8 mouse cellular contexts compared by ENCODE assay signal in genomic region chr13:43094365-43094764, GRCm38 (mm10).
DNase-seq lines count a peak whose midpoint lies in the region; ATAC-seq lines count a peak whose summit lies in the region.

No protein-coding gene starts in this region.

- H3K4me2 ChIP-seq in hindbrain, embryonic 15.5 days: no peak overlapping the region

- DNase-seq in adrenal gland, adult (ENCODE audit: inconsistent age in 2 of 2, low spot score in 1 of 2): peak; percentile 13 to 71
- no peak for DNase-seq in adrenal gland, adult 8-10 months
- peak; percentile 14 for DNase-seq in ovary, postnatal 10 days (ENCODE audit: low spot score)
- DNase-seq in ovary, adult 18-20 months (ENCODE audit: low spot score): no peak
- DNase-seq in embryo, embryonic 11 days: peak; percentile 54
- peak; percentile 64 for DNase-seq in lung, postnatal 10 days
- DNase-seq in thymus, postnatal 25 days: peak; percentile 22

- H3K36me3 ChIP-seq in hindbrain, embryonic 15.5 days: peaks cover 10% of the 10 kb centered on the region; the same call in 1 of the 2 replicates

- H3K4me1 ChIP-seq in hindbrain, embryonic 15.5 days (replicated peaks): 0 out of 2 replicates have a peak, but pooled peaks cover 7% of the 10 kb centered on the region

- ATAC-seq in hindbrain, embryonic 15.5 days (ENCODE audit: low FRiP score, low read depth): 0 out of 2 replicates have a peak, but pooled peaks have one; percentile 40

- H3K27me3 ChIP-seq in hindbrain, embryonic 15.5 days: no peaks in the 10 kb centered on the region

- H3K4me3 ChIP-seq in hindbrain, embryonic 15.5 days: no peak overlapping the region

- 46% methylated on average over 7 of the region's 7 CpGs for whole genome bisulfite sequencing in hindbrain, embryonic 15.5 days

- H3K27ac ChIP-seq in hindbrain, embryonic 15.5 days (replicated peaks): no peak overlapping the region

- no peaks in the 10 kb centered on the region for H3K9me3 ChIP-seq in hindbrain, embryonic 15.5 days

- H3K9ac ChIP-seq in hindbrain, embryonic 15.5 days: no peak overlapping the region

Comparison
In these comparisons a context has a peak if more than half of its experiments do, and no peak if none do; other contexts are left out.
1. DNase-seq: peak in adrenal gland, adult (2 of 2), ovary, postnatal 10 days (single experiment), embryo, embryonic 11 days (single experiment), lung, postnatal 10 days (single experiment) and thymus, postnatal 25 days (single experiment); none in adrenal gland, adult 8-10 months (single experiment) and ovary, adult 18-20 months (single experiment).